Mouse (Mus musculus) erythroblast, adult 5-6 weeks (primary cell): Measurements from ENCODE around the gene Ccdc187. TPM values are rescaled to one million over a fixed set of nuclear protein-coding genes. Genes with fewer than 3 reads are reported as not detected.

ENCODE experiments used
- ATAC-seq: replicated peaks from 2 replicates; pipeline ENCODE4 v1.8.0; 2016; ENCODE audit warnings: moderate number of reproducible peaks, mild to moderate bottlenecking, moderate TSS enrichment, inconsistent platforms; ENCODE audit not compliant: poor library complexity, low FRiP score, severe bottlenecking
- total RNA-seq, 2 experiments: library from RNA; stranded (forward) in 1 of 2; stranded (reverse) in 1 of 2; fragments of 150-400 nt in 1 of 2; fragments of 200-764, 138-1000 nt in 1 of 2; gene quantifications; 2 replicates each; pipeline versions ENCODE4 v1.2.3 to v1.2.4; 2015 to 2017; ENCODE audit warnings: low replicate concordance in 2 of 2

Ccdc187 gene
- total RNA-seq, 2 experiments from 2014 or later, result not detected

DNA sequence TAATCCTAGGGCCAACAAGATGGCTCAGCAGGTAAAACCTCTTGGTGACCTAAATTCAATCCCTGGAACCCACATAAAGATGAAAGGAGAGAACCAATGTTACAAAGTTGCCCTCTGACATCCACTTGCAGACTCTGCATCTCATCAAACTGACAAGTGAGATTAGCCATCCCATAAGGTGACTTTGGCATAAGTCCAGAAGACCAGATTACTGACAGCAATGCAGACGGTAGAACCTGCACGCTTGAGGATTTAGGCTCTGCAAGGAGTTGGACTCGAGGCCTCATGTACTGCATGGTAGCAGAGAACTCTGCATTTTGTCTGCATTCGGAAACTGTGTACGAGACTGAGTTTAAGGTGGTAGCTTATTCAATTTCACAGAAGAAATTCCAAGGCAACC, 4.2 kb downstream of the Ccdc187 start:
- no peak for ATAC-seq

DNA sequence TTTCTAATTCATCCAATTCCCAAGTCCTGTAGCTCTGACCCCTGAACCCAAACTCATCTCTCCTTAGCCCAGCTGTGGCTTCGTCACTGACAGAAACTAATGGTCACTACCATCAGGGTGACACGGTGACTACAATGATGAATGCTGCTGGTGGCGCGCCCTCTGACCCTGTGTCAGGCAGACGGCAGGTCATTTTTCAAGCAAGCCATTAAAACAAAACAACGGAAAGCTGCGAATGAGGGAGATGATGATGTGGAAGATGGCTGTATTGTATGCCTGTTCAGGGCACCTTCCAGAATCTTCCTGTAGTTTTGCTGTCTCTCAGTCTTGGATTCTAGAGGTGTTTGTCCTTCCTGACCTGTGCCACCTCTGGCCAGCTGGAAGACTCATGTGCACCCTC, 8.0 kb downstream of the Ccdc187 start:
- ATAC-seq, result no peak

DNA sequence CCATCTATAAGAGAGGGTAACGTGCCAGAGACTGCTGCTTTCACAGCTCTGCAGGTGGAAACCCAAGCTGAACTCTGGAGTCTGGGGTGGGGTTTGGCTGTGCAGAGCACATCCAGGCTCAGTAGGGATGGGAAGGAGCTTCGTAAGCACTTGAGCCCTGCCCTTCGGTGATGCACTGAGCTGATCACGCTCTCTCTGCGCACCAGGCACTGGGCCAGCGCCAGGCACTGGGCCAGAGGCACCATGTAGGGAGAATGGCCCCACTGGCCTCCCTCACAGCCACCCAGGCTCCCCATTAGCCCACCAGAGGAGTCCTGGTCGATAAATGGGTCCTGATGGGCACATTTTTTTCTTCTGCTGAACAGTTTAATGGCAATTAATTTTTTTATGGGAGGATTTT, 8.6 kb downstream of the Ccdc187 start:
- no peak for ATAC-seq

DNA sequence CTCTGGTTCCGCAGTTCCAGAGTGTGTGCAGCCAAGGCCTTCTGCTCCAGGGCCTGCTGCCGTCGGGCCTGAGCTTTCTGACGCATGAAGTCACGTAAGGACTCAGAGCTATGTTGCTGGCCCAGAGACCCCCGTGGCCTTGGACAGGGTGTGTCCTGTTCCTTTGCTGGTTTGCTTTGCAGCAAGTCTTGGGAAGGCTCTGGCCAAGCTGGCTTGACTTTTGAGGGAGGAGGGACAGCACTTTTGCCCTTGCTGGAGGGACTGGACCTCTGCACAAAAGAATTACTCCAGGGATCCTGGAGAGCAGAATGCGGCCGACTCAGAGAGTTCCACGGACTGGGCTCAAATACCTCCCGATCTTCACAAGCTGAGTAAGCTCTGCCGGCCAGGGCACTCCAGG, 13.8 kb downstream of the Ccdc187 start:
- no peak for ATAC-seq

DNA sequence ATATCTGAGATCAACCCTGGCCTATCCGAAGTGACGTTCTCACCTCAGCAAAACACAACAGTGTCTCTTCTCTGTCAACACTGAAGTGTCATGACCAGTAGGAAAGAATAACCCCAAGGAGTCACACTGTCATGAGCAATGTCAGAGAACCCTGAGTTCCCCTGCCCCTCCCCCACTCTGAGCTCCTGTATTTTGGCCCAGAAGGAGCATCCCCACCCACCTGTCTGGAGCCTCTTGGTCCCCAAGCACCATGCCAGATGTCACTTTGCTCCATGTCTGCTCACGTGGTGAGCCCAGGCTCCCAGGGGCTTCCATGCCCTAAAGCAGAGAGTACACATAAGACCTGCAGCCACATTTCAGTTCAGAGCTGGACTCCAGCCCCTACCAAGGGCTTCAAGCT, 14.6 kb downstream of the Ccdc187 start:
- no peak for ATAC-seq

DNA sequence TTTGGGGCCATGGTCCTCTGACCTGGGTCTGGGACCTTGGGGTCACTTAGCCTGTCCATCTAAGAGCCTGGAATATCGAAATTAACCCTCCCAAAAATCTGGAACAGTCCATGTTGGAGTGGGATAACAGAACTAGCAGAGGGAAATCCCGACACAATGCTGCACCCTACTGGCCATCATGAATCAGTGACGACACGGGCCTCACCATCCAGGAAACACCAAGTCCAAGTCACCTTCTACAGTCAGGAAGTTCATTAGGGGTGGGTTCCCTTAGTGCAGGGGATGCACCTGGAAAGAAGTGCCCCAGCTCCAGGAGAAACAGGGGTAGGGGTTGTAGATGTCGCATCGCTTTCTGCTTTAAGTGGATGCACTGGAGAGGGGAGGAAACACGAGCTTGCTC, 20.7 kb downstream of the Ccdc187 start:
- ATAC-seq, result 0 out of 2 replicates have a peak, but pooled peaks have one; percentile 51

DNA sequence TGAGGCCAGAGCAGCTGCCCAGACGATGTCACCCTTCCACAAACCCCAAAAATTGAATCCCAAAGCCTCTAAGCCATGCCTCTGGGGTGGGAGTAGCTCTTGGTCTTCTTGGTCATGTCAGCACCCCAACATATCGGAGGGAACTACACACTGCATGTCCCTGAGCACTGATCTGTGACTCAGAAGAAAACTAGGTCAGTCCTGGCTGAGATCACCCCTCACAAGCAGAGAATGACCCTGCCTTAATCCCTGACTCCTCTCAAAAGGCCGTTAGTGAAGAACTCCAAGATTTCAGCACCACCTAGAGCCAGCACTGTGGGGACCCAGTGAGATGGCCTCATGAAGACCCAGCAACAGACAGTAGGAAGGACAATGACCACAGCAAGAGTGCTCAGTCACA, 26.1 kb downstream of the Ccdc187 start:
- ATAC-seq, result no peak

DNA sequence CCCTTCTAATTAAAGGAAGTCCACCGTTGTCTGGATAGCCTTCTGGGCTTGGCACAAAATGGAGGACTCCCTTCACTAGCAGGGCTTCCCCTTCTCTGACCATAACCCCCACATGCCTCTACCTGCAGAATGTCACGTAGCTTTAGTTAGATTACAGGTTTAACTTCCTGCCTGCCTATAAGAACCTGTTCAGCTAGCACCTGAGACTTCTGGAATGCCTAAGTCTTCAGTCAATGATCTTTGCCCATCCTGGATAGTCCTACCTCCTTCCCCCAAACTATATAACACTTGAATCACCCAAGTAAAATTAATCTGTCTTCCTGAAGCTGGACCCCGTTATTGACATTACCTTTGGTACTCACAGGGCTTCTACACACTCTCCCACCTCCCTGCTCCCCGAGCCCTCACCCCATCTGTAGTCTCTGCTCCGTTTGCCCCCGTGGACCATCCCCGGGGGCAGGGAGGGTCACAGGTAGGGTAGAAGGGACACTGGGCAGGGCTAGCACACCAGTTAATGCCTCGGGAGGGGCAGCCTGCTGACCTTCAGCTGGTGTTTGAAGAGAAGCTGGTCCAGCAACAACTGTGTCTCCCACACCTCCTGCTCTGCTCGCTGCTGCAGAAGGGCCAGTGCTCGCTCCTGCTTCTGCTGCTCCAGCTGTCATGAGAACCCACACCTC, 28.2 kb downstream of the Ccdc187 start:
- ATAC-seq, result no peak

DNA sequence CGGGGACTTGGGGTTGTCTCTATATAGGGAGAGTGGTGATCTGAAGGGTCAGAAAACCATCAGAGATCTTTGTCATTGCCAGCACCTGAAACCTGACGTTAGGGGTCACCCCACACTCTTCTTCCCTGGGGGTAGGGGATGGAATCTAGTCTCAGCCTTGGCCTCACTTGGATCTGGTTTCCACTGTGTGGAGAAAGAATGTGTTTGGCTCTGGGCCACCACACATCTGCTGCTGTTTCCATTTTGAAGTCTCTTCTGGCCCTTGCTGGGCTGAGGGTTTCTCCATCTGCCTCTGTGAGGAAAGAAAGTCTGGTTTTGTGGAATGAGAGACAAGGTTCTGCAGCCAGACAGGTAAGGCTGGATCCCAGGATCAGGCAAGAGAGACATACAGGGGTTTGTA, 29.3 kb downstream of the Ccdc187 start:
- ATAC-seq, result no peak

DNA sequence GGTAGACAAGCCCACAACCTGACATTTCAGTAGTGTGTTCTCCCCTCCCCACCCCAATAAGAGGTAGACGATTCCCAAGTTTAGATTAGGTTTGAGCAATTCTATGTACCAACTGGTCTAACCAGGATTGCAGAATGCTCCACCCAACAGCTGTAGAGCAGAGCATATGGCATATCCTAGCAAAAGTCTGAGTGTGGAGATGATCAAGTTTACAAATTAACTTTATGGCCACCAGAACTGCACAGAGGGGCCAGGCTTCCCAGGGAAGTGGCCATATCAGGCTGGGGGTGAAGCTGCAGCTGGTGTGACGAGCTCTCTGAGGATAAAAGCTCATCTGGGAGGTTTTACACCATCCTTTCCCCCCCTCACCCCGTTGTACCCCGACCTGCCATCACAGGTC, 29.7 kb downstream of the Ccdc187 start:
- no peak for ATAC-seq

DNA sequence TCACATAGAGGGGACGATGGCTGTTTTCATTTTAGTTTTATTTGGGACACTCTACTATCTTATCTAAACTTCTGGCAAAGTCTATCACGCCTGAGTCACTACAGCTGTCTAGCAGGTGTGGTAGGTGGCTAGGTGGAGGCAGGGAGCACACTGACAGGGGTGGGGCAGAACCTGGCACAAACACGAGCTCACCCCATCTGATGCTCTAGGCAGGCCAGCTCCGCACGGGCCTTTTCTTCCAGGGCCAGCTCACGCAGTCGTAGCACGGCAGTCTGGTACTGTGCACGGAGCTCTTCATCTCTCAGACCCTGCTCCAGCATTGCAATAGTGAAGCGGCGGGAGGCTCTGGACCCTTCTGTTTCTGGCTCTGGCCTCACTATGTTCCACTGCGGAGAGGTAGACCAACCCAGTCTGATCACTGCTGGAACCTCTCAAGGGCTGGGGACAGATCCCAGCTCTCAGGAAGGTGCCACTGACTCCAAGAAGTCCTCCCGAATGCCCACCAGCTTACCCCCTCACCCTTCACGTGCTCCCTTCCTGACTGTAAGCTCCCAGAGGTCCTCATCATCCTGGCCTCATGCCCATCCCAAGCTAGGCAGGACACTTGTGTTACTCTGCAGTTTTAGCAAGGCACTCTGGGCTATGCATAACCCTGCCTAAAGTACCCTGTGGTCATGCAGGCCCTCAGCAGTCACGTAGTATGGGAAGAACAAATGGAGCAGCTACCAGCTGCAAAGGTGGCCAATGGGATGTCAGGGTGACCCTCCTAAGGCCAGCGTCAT, 36.9 kb downstream of the Ccdc187 start:
- ATAC-seq, result no peak

DNA sequence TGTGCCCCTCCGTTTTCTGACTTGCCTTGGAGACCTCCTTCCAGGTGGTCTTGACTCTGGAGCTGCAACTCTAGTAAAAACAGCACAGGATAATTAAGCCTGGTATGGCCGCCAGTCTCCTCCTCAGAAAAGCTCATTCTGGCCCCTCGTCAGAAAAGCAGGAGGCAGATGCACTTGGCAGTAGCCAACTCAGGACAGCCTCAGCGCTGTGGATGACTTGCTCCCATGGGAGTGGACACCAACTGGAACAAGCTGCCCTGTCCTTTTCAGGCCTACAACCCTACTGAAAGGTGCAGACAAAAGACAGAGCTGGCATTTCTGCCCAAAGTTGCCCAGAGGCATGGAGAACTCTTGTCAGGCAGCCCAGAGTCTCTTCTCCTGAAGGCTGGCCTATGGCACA, 39.5 kb downstream of the Ccdc187 start:
- ATAC-seq, result no peak

DNA sequence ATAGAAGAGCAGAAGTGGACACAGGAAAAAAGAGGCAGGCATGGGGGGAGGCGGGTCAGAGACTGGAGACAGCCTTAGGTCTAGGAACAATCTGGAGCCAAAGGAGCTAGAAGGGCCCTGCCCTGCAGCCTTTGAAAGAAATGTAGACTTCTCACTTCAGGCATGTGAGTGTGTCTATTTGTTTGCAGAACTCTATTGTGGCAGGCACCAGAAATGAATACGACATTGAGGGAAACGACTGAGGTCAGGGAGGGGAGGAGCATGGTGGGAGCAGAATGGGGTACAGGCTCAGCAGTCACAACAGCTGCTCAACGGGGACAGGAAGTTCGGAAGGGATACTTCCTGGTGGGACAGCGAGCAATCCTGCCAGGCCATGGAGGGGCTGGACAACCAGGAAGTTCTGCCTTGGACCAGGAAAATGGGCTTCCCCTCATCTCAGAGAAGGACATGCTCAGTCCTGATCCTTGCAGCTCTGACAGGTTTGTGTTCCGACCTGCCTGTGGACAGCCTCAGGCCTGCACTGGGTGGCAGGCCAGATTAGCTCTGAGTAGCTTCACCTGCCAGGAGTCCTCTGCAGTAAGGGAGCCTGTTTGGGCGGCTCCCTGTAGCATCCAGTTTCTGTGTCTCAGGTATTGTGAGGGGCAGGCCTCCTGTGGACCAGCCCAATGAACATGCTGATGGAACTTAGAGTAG, 41.7 kb downstream of the Ccdc187 start:
- ATAC-seq, result no peak

DNA sequence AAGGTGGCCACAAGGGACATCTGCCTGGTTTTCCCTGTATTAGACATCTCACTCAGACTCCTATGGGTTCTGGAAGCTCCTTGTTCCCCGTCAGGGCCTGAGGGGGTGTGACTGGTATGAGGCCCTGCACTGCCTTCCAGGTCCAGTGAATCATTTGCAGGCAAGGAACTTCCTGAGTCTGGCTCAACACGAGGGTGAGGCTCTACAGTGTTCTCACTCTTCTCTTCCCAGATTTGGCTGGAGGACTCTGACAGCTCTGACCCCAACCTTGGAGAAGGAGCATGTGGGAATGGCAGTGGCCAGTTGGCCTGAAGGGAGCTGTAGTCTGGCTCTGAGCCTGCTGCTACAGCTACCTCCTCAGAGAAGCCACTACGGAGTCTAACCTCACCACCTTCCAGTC, 46.8 kb downstream of the Ccdc187 start:
- no peak for ATAC-seq

DNA sequence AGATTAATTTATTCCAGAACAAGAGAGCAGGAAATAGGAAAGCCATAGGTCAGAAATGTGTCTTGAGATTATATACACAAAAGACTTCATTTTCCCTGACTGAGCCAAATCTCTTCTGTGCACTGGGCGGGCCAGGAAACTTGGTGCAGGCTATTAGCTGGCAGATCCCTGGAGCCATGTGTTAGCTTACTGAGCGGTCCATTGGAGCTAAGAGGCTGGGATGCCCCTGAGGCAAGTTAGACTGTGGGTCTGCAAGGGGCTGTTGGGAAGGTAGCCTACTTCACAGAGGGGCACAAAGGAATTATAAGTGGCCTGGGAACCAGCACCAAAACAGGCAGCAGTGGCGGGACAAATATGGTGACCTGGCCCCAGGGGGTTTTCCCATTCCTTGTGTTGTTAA, 53.5 kb downstream of the Ccdc187 start:
- no peak for ATAC-seq

DNA sequence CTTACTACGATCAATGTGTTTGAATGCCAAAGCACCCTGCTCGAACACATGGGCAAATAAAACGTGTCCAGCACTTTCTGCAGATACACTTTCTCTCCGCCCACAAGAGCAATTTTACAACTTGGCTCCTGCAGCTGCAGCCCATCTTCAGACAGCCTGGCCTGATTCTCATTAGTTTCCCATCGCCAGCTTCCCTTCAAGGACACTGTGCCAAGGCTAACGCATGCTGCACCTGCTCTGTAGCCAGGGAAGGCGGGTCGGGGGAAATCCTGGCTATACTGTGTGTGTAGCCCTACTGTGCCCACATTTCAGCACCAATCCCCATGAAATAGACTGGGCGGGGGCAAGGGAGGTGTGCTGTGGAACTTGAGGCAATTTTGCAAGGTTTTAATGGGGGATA, 54.0 kb downstream of the Ccdc187 start:
- ATAC-seq, result no peak

DNA sequence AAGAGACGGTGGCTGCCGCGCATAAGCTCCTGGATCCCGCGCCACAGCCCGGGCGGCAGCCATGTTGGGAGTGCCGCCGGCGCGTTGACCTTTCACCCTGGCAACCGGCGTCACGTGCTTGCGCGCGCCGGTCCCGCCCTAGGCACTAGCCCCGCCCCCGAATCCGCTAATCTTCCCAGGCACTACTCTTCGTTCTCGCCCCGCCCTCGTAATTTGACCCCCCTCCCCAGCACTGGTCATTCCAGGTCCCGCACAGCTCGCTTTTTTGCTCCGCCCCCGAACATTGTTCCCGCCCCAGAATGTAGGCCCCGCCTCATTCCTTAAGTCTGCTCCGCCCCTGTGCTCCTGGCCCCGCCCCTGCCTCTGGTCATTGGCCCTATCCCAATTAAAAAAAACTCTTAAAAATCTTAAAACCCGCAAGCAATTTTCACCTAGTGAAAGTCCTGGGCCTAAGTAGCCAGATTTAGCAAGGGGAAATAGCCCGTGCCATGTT, 57.0 kb downstream of the Ccdc187 start, which contains the start of gene Qsox2:
Qsox2 (minus strand) TSS at position 236 of the 493 bp plus-strand sequence.
- ATAC-seq, result peak; percentile 90

DNA sequence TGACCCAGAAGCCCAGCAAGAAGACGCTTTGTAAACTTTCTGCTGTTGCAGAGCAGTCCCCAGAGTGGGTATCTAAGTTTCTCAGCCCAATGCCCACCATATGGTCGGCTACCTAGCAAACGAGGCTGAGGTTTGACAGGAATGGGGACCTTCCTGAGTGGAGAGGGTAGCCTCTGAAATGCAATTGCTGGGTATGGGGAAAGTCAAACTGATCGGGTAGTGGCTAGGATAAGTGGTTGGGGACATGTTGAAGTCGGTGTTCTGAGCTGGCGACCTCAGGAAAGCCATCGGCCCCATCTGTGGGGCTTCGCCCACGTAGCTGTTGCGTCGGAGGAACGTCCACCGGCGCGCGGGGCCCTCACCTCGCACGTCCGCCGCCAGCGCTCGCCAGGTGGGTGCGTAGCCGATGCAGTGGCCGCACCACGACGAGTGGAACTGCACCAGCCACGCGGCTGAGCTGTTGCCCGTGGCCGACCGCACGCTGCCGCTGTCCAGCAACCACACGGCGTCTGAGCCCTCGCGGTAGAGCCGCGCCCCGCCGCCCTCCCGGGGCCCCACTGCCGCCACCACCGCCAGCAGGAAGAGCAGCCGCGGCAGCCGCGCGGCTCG, 57.6 kb downstream of the Ccdc187 start:
- ATAC-seq, result peak; percentile 43

DNA sequence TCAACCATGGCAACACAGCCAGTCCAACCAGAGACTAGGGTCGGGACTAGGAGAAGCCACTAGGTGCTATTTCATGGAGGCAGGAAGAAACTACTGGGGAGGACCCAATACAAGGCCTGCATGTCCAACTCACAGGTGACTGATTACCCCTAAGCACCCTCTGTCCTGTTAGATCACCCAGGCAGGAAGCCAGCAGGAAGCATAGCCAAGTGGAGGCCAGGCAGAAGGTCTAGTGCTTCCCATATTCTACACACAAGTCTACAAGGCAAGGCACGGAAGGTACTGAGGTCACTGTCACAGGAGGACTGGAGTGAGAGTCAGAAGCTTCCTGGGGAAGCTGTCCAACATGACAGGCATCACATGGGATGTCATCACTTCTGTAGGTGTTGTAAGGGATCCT, 59.6 kb downstream of the Ccdc187 start:
- no peak for ATAC-seq

DNA sequence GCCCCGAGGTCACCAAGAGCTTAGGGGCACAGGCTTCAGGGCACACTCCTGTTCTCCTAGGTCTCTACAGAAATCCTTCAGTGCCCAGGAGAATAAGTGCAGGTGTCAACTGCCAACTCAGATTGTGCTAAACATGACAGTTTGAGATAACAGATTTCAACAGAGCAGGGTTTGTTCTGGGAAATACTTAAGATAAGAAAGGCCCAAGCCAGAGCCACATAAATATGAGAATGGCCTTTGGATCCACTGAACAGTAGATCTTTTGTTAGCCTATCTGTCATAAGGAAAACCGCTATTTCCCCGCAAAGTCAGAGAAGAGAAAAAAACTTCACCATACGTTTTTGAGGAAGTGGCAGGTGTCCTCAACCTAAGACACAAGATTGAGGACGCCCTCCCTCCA, 60.1 kb downstream of the Ccdc187 start:
- ATAC-seq, result no peak
